Mouse (Mus musculus): ENCODE data around the gene Pard3b. TPM values are rescaled to one million over a fixed set of nuclear protein-coding genes. Genes with fewer than 3 reads are reported as not detected.

The Pard3b gene
- total and polyA plus RNA-seq, 3 experiments, result 0.30 to 0.75 (median 0.63) TPM

GRCm38 (mm10) chr1:62384241-62384640, 745.6 kb downstream of the Pard3b start:
- H3K79me2 ChIP-seq (replicated peaks; ENCODE audit: control insufficient read depth, extremely low read depth, insufficient read depth, poor library complexity, severe bottlenecking), result no peaks in the 10 kb centered on the region
- H3K4me1 ChIP-seq (ENCODE audit: control insufficient read depth in 1 of 2, insufficient read depth in 2 of 2), result no peaks in the 10 kb centered on the region
- in situ Hi-C loops (cut with MboI; ENCODE audit: low pct_ligation_motif_present, low pct_unique_long_range_greater_than_20kb, low sequenced_read_pairs), result no loop called here
- H3K4me2 ChIP-seq (ENCODE audit: insufficient read depth, low read depth, poor library complexity, severe bottlenecking), result no peak overlapping the region
- TF ChIP-seq MAZ (IDR thresholded peaks at IDR 0.05; ENCODE audit: low read depth, low read length) (no peak), CTCF (conservative IDR thresholded peaks at IDR 0.05 in 1 of 2, IDR thresholded peaks at IDR 0.05 in 1 of 2; ENCODE audit: low read depth in 2 of 2, low read length in 2 of 2) (no peak), PAX5 (IDR thresholded peaks at IDR 0.05; ENCODE audit: low read length) (no peak), E2F4 (IDR thresholded peaks at IDR 0.05; ENCODE audit: insufficient replicate concordance, low read depth, low read length) (no peak), BHLHE40 (IDR thresholded peaks at IDR 0.05; ENCODE audit: low read depth, low read length) (no peak), JUND (conservative IDR thresholded peaks at IDR 0.05; ENCODE audit: low read depth, low read length) (no peak), MYC (IDR thresholded peaks at IDR 0.05; ENCODE audit: low read depth, low read length) (no peak), TBP (conservative IDR thresholded peaks at IDR 0.05; ENCODE audit: low read depth, low read length) (no peak), ZMIZ1 (IDR thresholded peaks at IDR 0.05; ENCODE audit: low read depth, low read length) (no peak), CHD1 (IDR thresholded peaks at IDR 0.05; ENCODE audit: low read depth, low read length) (no peak), SIN3A (IDR thresholded peaks at IDR 0.05; ENCODE audit: low read length) (no peak)
- dilution Hi-C loops (cut with MboI; ENCODE audit: extremely low pct_ligation_motif_present, extremely low pct_unique_long_range_greater_than_20kb, low sequenced_read_pairs), result no loop called here
- no peak overlapping the region for H3K27ac ChIP-seq (ENCODE audit: insufficient read depth, low read depth)
- H3K27me3 ChIP-seq (replicated peaks), result no peaks in the 10 kb centered on the region
- DNase-seq (ENCODE audit: extremely low read depth), result no peak
- no peaks in the 10 kb centered on the region for H3K36me3 ChIP-seq (replicated peaks in 1 of 2; ENCODE audit: control insufficient read depth in 1 of 2, insufficient read depth in 1 of 2, low read length in 1 of 2)
- H3K9ac ChIP-seq (ENCODE audit: insufficient read depth, low read depth), result no peak overlapping the region
- H3K4me3 ChIP-seq (replicated peaks in 1 of 3; ENCODE audit: low read depth in 2 of 3, low read length in 2 of 3, poor library complexity in 1 of 3), result no peak overlapping the region
- no peaks in the 10 kb centered on the region for H3K9me3 ChIP-seq (replicated peaks; ENCODE audit: low read length)

- Histone ChIP-seq H3K4me3 (replicated peaks in 1 of 3; ENCODE audit: low read depth in 2 of 3, low read length in 2 of 3, poor library complexity in 1 of 3) (no peak overlapping the region), H3K9ac (ENCODE audit: insufficient read depth, low read depth) (no peak overlapping the region), H3K27ac (ENCODE audit: insufficient read depth, low read depth) (no peak overlapping the region), H3K4me2 (ENCODE audit: insufficient read depth, low read depth, poor library complexity, severe bottlenecking) (no peak overlapping the region), H3K9me3 (replicated peaks; ENCODE audit: low read length) (no peaks in the 10 kb centered on the region), H3K79me2 (replicated peaks; ENCODE audit: control insufficient read depth, extremely low read depth, insufficient read depth, poor library complexity, severe bottlenecking) (no peaks in the 10 kb centered on the region), H3K27me3 (replicated peaks) (no peaks in the 10 kb centered on the region), H3K4me1 (ENCODE audit: control insufficient read depth in 1 of 2, insufficient read depth in 2 of 2) (peaks cover 0 to 6% of the 10 kb centered on the region in 2 experiments; a peak in 2 of 4 replicates), H3K36me3 (replicated peaks in 1 of 2; ENCODE audit: control insufficient read depth in 1 of 2, insufficient read depth in 1 of 2, low read length in 1 of 2) (no peaks in the 10 kb centered on the region)
- no peak for DNase-seq (ENCODE audit: extremely low read depth)
- TF ChIP-seq POLR2AphosphoS2 (IDR thresholded peaks at IDR 0.05; ENCODE audit: low read depth, low read length) (no peak), E2F4 (IDR thresholded peaks at IDR 0.05; ENCODE audit: insufficient replicate concordance, low read depth, low read length) (no peak)
- in situ Hi-C loops (cut with MboI; ENCODE audit: low pct_ligation_motif_present, low pct_unique_long_range_greater_than_20kb, low sequenced_read_pairs), result no loop called here
- dilution Hi-C loops (cut with MboI; ENCODE audit: extremely low pct_ligation_motif_present, extremely low pct_unique_long_range_greater_than_20kb, low sequenced_read_pairs), result no loop called here
Observed at GRCm38 (mm10) chr1:62388013-62388412, 749.4 kb downstream of the Pard3b start.

GRCm38 (mm10) chr1:62392863-62393262, 754.2 kb downstream of the Pard3b start:
- TF ChIP-seq HCFC1 (IDR thresholded peaks at IDR 0.05; ENCODE audit: low read depth, low read length), result no peak
- TF ChIP-seq MYC (IDR thresholded peaks at IDR 0.05; ENCODE audit: low read depth, low read length), result no peak
- no peak for TF ChIP-seq PAX5 (IDR thresholded peaks at IDR 0.05; ENCODE audit: low read length)
- no peak for TF ChIP-seq MEF2A (IDR thresholded peaks at IDR 0.05; ENCODE audit: borderline replicate concordance, low read depth, low read length)
- TF ChIP-seq RAD21 (IDR thresholded peaks at IDR 0.05; ENCODE audit: low read depth, low read length), result no peak
- TF ChIP-seq ZC3H11A (IDR thresholded peaks at IDR 0.05; ENCODE audit: low read depth, low read length), result no peak
- no peak for TF ChIP-seq TCF12 (IDR thresholded peaks at IDR 0.05; ENCODE audit: low read depth, low read length)
- no peak for TF ChIP-seq ETS1 (conservative IDR thresholded peaks at IDR 0.05; ENCODE audit: low read depth, low read length)
- no peak for TF ChIP-seq ZKSCAN1 (IDR thresholded peaks at IDR 0.05; ENCODE audit: borderline replicate concordance, low read depth, low read length)
- TF ChIP-seq USF1 (IDR thresholded peaks at IDR 0.05; ENCODE audit: low read depth, low read length), result no peak
- no peak for TF ChIP-seq SIN3A (IDR thresholded peaks at IDR 0.05; ENCODE audit: low read length)
- TF ChIP-seq MXI1 (IDR thresholded peaks at IDR 0.05; ENCODE audit: low read depth, low read length), result no peak
- TF ChIP-seq CHD1 (IDR thresholded peaks at IDR 0.05; ENCODE audit: low read depth, low read length), result no peak
- no peak for TF ChIP-seq USF2 (conservative IDR thresholded peaks at IDR 0.05; ENCODE audit: low read depth, low read length)
- no peak for TF ChIP-seq IRF4 (IDR thresholded peaks at IDR 0.05; ENCODE audit: low read depth, low read length)
- H3K36me3 ChIP-seq (replicated peaks in 1 of 2; ENCODE audit: control insufficient read depth in 1 of 2, insufficient read depth in 1 of 2, low read length in 1 of 2), result no peaks in the 10 kb centered on the region
- DNase-seq (ENCODE audit: extremely low read depth), result peak; percentile 7
- no peak overlapping the region for H3K4me3 ChIP-seq (replicated peaks in 1 of 3; ENCODE audit: low read depth in 2 of 3, low read length in 2 of 3, poor library complexity in 1 of 3)
- H3K27ac ChIP-seq (ENCODE audit: insufficient read depth, low read depth), result no peak overlapping the region
- H3K9ac ChIP-seq (ENCODE audit: insufficient read depth, low read depth), result no peak overlapping the region
- H3K27me3 ChIP-seq (replicated peaks), result no peaks in the 10 kb centered on the region
- H3K4me1 ChIP-seq (ENCODE audit: control insufficient read depth in 1 of 2, insufficient read depth in 2 of 2), result peaks cover 0 to 9% of the 10 kb centered on the region in 2 experiments; a peak in 2 of 4 replicates
- no peak overlapping the region for H3K4me2 ChIP-seq (ENCODE audit: insufficient read depth, low read depth, poor library complexity, severe bottlenecking)
- dilution Hi-C loops (cut with MboI; ENCODE audit: extremely low pct_ligation_motif_present, extremely low pct_unique_long_range_greater_than_20kb, low sequenced_read_pairs), result no loop called here
- in situ Hi-C loops (cut with MboI; ENCODE audit: low pct_ligation_motif_present, low pct_unique_long_range_greater_than_20kb, low sequenced_read_pairs), result no loop called here
- H3K9me3 ChIP-seq (replicated peaks; ENCODE audit: low read length), result no peaks in the 10 kb centered on the region
- no peaks in the 10 kb centered on the region for H3K79me2 ChIP-seq (replicated peaks; ENCODE audit: control insufficient read depth, extremely low read depth, insufficient read depth, poor library complexity, severe bottlenecking)
